Mouse (Mus musculus) megakaryocyte, embryonic 14.5 days (primary cell): ENCODE results near the gene Hivep3. TPM values are rescaled to one million over a fixed set of nuclear protein-coding genes. Genes with fewer than 3 reads are reported as not detected.

Source experiments
- H3K27me3 ChIP-seq: replicated peaks from 2 replicates; pipeline ENCODE3; 2012; ENCODE audit warnings: inconsistent platforms
- H3K36me3 ChIP-seq: replicated peaks from 2 replicates; pipeline ENCODE3; 2012; ENCODE audit warnings: low read length, inconsistent platforms, mixed read lengths
- H3K4me1 ChIP-seq: 2 replicates; pipeline ENCODE4 v1.6.1; 2012; ENCODE audit warnings: inconsistent platforms
- H3K4me3 ChIP-seq: replicated peaks from 2 replicates; pipeline ENCODE3; 2012; ENCODE audit warnings: moderate library complexity, mild to moderate bottlenecking, inconsistent platforms
- H3K9me3 ChIP-seq: 2 replicates; pipeline ENCODE4 v1.6.1; 2012; ENCODE audit warnings: inconsistent platforms
- FLI1 ChIP-seq: IDR thresholded peaks from 2 replicates; pipeline ENCODE4 v1.6.1; 2012; ENCODE audit warnings: low read length, inconsistent platforms, mixed read lengths
- GATA1 ChIP-seq: IDR thresholded peaks from 3 replicates; pipeline ENCODE4 v1.6.1; 2012; ENCODE audit warnings: mixed read lengths, low read length, inconsistent platforms, borderline replicate concordance
- polyA plus RNA-seq: library from polyadenylated mRNA; stranded (reverse); fragments of >175 nt; gene quantifications from 2 replicates; pipeline ENCODE4 v1.2.3, GENCODE M21; 2012; ENCODE audit warnings: low replicate concordance; ENCODE audit not compliant: insufficient read depth

Hivep3 gene
- polyA plus RNA-seq, 1 experiment = 10.4 TPM

DNA sequence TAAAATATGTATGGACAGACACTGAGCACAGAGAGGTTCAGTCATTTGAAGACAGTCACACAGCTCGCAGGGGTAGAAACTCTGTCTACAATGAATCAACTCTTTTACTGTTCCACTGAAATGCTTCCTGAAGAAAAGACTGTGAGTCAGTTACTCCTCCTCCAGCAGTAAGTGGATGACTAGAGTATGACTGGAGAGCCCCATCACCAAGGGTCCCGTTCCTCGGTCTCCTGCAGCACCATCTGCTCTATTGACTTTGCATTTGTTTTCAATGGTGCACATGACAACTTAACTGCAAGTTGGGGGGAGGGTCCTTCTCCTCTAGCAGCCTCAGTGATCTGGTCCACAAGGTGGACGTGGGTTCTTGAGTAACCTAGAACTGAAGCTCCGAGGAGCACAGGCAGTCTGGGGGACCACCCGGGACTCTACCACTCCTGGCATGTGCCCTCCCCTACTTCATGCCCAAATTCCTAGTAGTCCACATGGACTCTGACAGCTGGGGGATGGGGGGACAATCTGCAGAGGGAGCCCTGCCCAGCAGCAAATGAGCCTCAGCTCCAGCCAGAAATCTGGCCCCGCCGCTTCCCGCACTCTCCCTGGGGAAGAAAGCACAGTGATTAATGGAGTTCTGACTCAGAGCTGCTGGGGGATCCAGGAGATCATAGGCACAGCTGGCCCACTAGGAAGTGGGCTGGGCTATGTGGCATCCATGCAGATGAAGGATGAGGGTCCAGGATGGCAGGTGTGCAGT is 333.4 kb downstream of the Hivep3 start:
- H3K36me3 ChIP-seq = no peaks in the 10 kb centered on the region
- no peak overlapping the region for H3K4me3 ChIP-seq
- H3K9me3 ChIP-seq = no peaks in the 10 kb centered on the region
- H3K4me1 ChIP-seq = no peaks in the 10 kb centered on the region
- H3K27me3 ChIP-seq = peaks cover 82% of the 10 kb centered on the region
- TF ChIP-seq GATA1 (no peak), FLI1 (no peak)

DNA sequence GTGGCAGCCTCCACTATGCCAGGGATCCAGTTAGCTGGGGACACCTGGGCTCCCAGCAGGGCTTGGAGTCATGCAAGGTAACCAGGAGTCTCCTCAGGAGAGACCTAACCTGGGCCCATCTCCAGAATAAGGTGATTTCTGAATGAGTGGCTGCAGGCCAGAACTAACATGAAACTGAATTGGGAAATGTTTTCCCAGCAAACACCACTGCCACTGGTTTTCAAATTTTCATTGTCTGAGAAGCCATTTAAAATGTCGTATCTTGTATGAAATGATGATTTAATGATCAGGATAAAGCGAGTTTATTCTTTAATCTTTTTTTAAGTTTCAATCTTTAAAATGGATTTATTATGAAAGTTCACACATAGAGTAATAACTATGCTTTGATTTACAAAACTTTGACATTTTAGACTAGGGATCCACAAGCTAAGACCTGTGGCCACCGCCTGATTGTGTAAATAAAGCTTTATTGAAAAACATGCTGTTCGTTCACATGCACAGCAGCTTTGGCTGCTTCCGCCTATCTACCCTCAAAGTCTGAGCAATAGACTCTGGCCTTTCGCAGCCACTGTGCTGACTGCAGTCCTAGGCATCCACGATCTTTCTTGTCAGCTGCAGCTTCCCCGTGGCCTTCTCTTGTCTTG is 334.1 kb downstream of the Hivep3 start:
- no peak for TF ChIP-seq GATA1
- TF ChIP-seq FLI1 = no peak
- Histone ChIP-seq H3K36me3 (no peaks in the 10 kb centered on the region), H3K4me3 (no peak overlapping the region), H3K9me3 (no peaks in the 10 kb centered on the region), H3K27me3 (peaks cover 81% of the 10 kb centered on the region), H3K4me1 (no peaks in the 10 kb centered on the region)

DNA sequence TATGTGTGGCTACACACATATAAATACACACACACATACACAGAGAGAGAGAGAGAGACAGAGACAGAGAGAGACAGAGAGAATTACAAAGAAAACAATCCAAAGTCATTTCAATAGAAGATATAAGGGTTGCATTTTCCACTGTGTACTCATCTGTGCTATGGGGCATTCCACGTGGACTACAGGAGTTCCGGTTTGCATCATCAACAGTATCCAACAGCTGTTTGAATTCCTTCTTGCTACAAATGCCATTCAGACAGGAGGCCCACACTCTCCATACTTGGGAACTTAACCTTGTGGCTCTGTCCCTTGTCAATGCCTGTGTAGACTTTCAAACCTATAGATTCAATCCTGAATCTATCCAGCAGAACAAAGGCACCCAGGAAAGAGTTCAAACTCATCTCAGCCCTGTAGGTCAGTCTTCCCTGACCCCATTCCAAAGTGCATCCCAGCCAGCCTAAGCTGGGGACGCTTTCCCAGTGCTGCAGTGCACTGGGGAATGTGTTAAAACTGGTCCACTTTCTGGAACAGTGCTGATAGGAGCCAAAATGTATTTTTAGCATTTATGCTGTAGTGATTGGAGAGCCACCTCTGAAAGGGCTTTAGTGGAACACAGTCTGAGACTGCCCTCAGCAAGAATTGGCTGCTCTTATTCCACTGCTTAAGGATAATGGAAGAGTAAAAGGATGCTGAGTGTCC is 335.4 kb downstream of the Hivep3 start:
- TF ChIP-seq GATA1 (no peak), FLI1 (no peak)
- Histone ChIP-seq H3K4me1 (peaks cover 4% of the 10 kb centered on the region; the same call in 1 of the 2 replicates), H3K4me3 (no peak overlapping the region), H3K36me3 (no peaks in the 10 kb centered on the region), H3K27me3 (peaks cover 79% of the 10 kb centered on the region), H3K9me3 (no peaks in the 10 kb centered on the region)

DNA sequence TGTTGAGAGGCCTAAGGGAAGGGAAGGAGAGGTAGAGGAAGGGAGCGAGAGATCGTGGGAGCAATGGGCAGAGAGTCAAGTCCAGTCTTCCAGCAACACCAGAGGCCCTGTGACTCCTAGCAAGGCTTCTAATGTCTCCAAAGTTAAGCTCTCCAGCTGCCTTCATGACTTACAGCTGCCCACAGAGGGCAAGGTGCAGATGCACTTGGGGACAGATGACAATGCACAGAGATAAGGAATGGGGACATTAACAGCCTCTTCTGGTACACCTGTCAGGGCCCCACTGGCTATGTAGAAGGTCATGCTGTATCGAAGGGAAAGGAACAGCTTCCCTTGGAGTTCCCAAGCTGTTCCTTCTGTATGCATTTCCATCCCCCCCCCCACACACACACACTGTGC is 336.0 kb downstream of the Hivep3 start:
- H3K9me3 ChIP-seq = no peaks in the 10 kb centered on the region
- H3K4me3 ChIP-seq = no peak overlapping the region
- no peak for TF ChIP-seq GATA1
- no peak for TF ChIP-seq FLI1
- peaks cover 4% of the 10 kb centered on the region; the same call in 1 of the 2 replicates for H3K4me1 ChIP-seq
- no peaks in the 10 kb centered on the region for H3K36me3 ChIP-seq
- H3K27me3 ChIP-seq = peaks cover 78% of the 10 kb centered on the region

DNA sequence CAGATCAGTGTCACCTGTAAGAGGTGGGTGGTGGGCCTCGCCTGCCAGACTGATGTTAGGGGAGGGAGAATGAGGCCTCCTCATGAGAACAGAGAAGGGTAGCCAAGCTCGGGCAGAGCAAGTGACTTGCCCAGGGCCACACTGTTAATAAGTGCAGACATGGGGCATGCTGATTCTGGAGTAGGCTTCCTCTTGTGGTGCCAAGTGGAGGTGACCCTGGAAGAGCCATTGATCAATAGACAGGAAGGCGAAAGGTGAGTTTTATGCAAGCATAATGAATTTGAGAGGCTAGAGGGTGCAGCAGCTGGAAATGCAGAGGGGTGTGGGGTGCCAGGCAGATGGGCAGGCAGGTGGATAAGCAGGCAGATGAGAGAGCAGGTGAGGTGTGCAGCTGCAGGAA is 337.8 kb downstream of the Hivep3 start:
- no peak for TF ChIP-seq FLI1
- no peak for TF ChIP-seq GATA1
- H3K27me3 ChIP-seq = peaks cover 84% of the 10 kb centered on the region
- no peaks in the 10 kb centered on the region for H3K9me3 ChIP-seq
- peaks cover 7% of the 10 kb centered on the region; the same call in 1 of the 2 replicates for H3K4me1 ChIP-seq
- H3K4me3 ChIP-seq = no peak overlapping the region
- no peaks in the 10 kb centered on the region for H3K36me3 ChIP-seq

DNA sequence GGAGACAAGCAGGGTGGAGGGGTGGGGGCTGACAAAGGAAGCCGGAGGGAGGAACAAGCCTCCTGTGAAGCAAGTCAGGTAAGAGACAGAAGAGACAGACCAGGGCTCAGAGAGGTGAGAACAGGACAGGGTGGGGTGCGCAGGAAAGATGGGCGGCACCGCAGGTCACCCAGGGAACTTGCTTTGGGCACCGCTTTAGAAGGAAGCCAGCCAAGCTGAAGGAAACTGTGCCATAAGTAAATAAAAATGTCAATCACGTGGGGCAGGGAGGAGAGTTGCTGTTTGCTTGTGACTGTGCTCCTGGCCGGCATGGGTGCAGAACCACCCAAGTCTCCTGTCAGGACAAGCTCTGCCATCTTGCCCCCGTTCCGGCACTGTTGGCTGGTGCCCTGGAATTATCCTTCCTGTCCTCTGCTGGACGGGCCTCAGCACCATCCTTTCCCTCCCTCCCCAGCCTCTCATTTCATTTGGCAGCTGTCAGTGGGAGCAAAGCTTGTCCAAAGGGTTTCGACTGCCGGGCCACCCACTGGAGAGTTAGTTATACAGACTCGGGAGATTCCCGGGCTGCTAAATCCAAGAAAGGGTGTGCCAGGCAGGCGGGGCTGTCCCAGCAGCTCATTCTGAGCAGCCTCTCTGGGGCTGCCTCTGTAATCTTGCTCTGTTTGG is 338.4 kb downstream of the Hivep3 start:
- no peaks in the 10 kb centered on the region for H3K36me3 ChIP-seq
- H3K4me1 ChIP-seq = peaks cover 7% of the 10 kb centered on the region; the same call in 1 of the 2 replicates
- no peaks in the 10 kb centered on the region for H3K9me3 ChIP-seq
- no peak for TF ChIP-seq FLI1
- TF ChIP-seq GATA1 = no peak
- peaks cover 82% of the 10 kb centered on the region for H3K27me3 ChIP-seq
- H3K4me3 ChIP-seq = no peak overlapping the region

DNA sequence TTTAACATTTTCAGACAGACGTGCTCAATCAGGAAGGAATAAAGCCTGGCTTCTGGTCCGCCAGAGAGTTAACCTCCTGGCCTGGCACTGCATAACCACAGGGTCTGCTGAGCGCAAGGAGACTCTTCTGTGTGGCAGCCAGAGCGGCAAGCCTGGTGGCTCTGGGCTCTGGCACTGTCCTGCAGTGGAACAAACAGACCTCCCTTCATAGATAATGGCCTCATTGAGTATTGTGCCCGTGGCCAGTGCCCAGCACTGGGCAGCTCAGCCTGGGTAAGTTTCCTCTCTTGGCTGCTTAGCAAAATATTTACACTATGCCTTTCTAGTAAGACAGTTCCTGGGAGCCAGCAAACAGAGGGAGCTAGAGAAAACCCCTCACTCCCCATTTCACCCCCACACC is 340.5 kb downstream of the Hivep3 start:
- H3K4me1 ChIP-seq = peaks cover 7% of the 10 kb centered on the region; the same call in 1 of the 2 replicates
- no peaks in the 10 kb centered on the region for H3K9me3 ChIP-seq
- H3K4me3 ChIP-seq = no peak overlapping the region
- TF ChIP-seq GATA1 = no peak
- TF ChIP-seq FLI1 = no peak
- peaks cover 82% of the 10 kb centered on the region for H3K27me3 ChIP-seq
- no peaks in the 10 kb centered on the region for H3K36me3 ChIP-seq

DNA sequence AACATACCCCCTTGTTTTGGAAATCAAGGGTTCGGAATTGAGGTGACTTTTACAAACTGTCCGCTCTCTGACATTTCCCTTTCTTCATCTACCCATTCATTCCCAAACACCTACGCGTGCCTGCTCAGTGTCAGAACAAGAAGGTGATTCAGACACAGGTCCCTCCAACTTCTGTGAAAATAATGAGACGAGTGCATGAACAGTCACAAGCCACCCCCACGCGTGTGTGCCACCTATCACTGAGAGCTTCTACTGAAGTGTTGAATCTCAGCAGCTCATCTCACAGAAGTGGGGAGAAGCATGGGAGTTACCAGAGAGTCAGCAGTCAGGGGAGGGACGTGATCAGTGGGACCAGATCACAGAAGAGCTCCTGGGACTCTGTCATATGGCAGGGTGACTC is 343.7 kb downstream of the Hivep3 start:
- Histone ChIP-seq H3K27me3 (peaks cover 77% of the 10 kb centered on the region), H3K4me3 (no peak overlapping the region), H3K9me3 (no peaks in the 10 kb centered on the region), H3K4me1 (peaks cover 10% of the 10 kb centered on the region; the same call in 1 of the 2 replicates), H3K36me3 (no peaks in the 10 kb centered on the region)
- no peak for TF ChIP-seq FLI1
- TF ChIP-seq GATA1 = no peak

DNA sequence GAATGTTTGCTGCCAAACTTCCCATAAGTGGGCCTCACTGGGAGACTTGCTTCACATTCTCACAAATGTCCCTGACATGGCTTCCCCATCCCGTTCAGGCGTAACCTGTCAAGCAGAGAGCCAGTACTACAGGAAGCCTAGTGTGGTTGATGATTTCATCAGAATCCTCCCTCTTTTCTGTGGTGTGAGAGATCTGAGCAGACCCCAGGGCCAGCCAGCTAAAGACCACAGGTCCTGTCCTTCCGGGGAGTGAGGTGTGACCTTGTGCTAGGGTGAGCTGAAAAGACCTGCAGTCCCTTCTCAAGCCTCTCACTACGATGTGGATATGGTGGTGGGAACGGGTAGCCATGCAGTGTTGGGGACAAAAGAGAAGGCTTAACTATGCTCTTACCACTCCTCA is 348.9 kb downstream of the Hivep3 start:
- no peaks in the 10 kb centered on the region for H3K9me3 ChIP-seq
- H3K27me3 ChIP-seq = peaks cover 50% of the 10 kb centered on the region
- no peak for TF ChIP-seq FLI1
- TF ChIP-seq GATA1 = no peak
- no peak overlapping the region for H3K4me3 ChIP-seq
- no peaks in the 10 kb centered on the region for H3K36me3 ChIP-seq
- H3K4me1 ChIP-seq = peaks cover 3% of the 10 kb centered on the region; the same call in 1 of the 2 replicates
